Mouse (Mus musculus) kidney, postnatal 0 days (tissue): ENCODE measurements around the gene Gm47996. TPM values are rescaled to one million over a fixed set of nuclear protein-coding genes. Genes with fewer than 3 reads are reported as not detected.

ENCODE experiments used
- ATAC-seq: fragments of 200-750 bp; cut with Nextera tagmentation; replicated peaks from 2 replicates; pipeline ENCODE4 v1.8.0; 2017; ENCODE audit warnings: low read depth, moderate number of reproducible peaks, moderate TSS enrichment, moderate library complexity; ENCODE audit not compliant: low FRiP score
- DNase-seq: peaks from one replicate; pipeline ENCODE4 v3.0.0-alpha.2; 2016; ENCODE audit warnings: low spot score
- H3K27ac ChIP-seq: fragments of 300-500 bp; sonication (generic); 2 replicates; pipeline ENCODE4 v1.5.1; 2014; ENCODE audit warnings: mild to moderate bottlenecking
- H3K27me3 ChIP-seq: fragments of 300-500 bp; sonication (generic); 2 replicates; pipeline ENCODE4 v1.6.1; 2014; ENCODE audit warnings: low read length, mixed read lengths; ENCODE audit not compliant: insufficient read depth
- H3K36me3 ChIP-seq: fragments of 300-500 bp; sonication (generic); 2 replicates; pipeline ENCODE4 v1.6.1; 2014; ENCODE audit warnings: low read length, mixed read lengths; ENCODE audit not compliant: insufficient read depth
- H3K4me1 ChIP-seq: fragments of 300-500 bp; sonication (generic); replicated peaks from 2 replicates; pipeline ENCODE4 v1.6.1; 2014; ENCODE audit warnings: antibody characterized with exemption, low read length, mixed read lengths; ENCODE audit not compliant: insufficient read depth
- H3K4me2 ChIP-seq: fragments of 300-500 bp; sonication (generic); 2 replicates; pipeline ENCODE4 v1.6.1; 2014; ENCODE audit warnings: mild to moderate bottlenecking, low read length, moderate library complexity, mixed read lengths
- H3K4me3 ChIP-seq: fragments of 300-500 bp; sonication (generic); replicated peaks from 2 replicates; pipeline ENCODE4 v1.5.1; 2014; ENCODE audit warnings: low read depth, low read length
- H3K9ac ChIP-seq: fragments of 300-500 bp; sonication (generic); 2 replicates; pipeline ENCODE4 v1.6.1; 2014; ENCODE audit warnings: low read depth, low read length
- H3K9me3 ChIP-seq: fragments of 300-500 bp; sonication (generic); replicated peaks from 2 replicates; pipeline ENCODE4 v1.6.1; 2016; ENCODE audit warnings: low read length, inconsistent platforms, mixed read lengths
- CTCF ChIP-seq: IDR thresholded peaks from 2 replicates; pipeline ENCODE4 v1.5.1; 2016; ENCODE audit warnings: antibody characterized with exemption, low read depth, mild to moderate bottlenecking, moderate library complexity
- WGBS: fragments of 180-500 bp; shearing (Covaris S2); extraction: QIAGEN DNeasy Blood & Tissue Kit; methylation state at CpG from one replicate; pipeline ENCODE4 v1.1.7; 2014; 5-methylcytosine and 5-hydroxymethylcytosine counted together
- polyA plus RNA-seq: library from polyadenylated mRNA; unstranded; fragments of >200 nt; fragmentation: Nextera tagmentation; extraction: Ambion mirVana; gene quantifications from 2 replicates; pipeline ENCODE4 v1.2.1, GENCODE M21; 2015

Gm47996 gene
- polyA plus RNA-seq, 1 experiment from 2014 or later: 0.41 TPM

DNA sequence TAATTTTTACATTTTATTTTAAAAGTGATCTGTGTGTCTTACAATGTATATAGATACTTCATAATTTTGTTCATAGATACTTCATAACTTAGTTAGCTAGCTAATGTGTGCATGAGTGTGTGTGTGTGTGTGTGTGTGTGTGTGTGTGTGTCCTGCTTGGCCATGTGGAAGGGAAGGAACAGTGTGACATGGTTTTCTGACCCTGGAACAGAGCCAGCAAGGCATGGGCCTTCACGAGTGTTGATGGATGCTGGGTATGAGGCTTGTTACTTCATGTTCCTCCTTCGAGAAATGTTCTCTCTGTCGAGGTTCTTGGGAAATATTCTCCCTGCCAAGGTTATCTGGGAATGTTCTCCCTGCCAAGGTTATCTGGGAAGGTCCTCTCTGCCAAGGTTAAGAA is 23.8 kb downstream of the Gm47996 start:
- ATAC-seq: no peak

DNA sequence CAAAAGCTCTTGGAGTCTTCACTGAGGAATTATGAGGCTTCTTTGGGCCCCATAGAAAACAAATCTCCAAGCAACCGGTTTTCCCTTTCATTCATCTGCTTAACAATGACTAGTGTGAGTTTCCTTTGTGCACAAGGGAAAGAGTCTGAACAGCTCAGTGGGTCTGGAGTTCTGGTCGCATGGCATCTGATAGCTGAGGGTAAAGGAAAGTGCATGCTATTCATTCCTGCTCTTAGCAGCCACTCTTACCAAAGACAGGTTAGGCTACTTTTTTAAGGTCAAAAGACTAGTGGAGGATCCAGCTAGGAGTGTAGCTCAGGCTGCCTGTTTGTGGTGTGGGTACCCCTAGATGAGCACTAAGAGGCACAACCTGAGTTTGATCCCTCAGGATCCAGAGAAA is 25.6 kb downstream of the Gm47996 start:
- no peaks in the 10 kb centered on the region for H3K4me1 ChIP-seq
- no peak for DNase-seq
- H3K4me3 ChIP-seq: no peak overlapping the region
- ATAC-seq: no peak
- no peak overlapping the region for H3K4me2 ChIP-seq
- no peaks in the 10 kb centered on the region for H3K36me3 ChIP-seq
- no peak overlapping the region for H3K27ac ChIP-seq
- H3K9ac ChIP-seq: no peak overlapping the region
- WGBS: 61% methylated on average over 2 of the region's 2 CpGs
- TF ChIP-seq CTCF: no peak
- H3K27me3 ChIP-seq: no peaks in the 10 kb centered on the region
- H3K9me3 ChIP-seq: no peaks in the 10 kb centered on the region

More for the DNA sequence above, 23.8 kb downstream of the Gm47996 start:
- no peaks in the 10 kb centered on the region for H3K9me3 ChIP-seq
- WGBS: 74% methylated on average over 3 of the region's 3 CpGs
- no peaks in the 10 kb centered on the region for H3K36me3 ChIP-seq
- H3K4me3 ChIP-seq: no peak overlapping the region
- DNase-seq: no peak
- H3K27me3 ChIP-seq: no peaks in the 10 kb centered on the region
- no peak overlapping the region for H3K4me2 ChIP-seq
- no peaks in the 10 kb centered on the region for H3K4me1 ChIP-seq
- H3K27ac ChIP-seq: no peak overlapping the region
- TF ChIP-seq CTCF: no peak
- H3K9ac ChIP-seq: no peak overlapping the region

- H3K4me2 ChIP-seq: no peak overlapping the region
- H3K9ac ChIP-seq: no peak overlapping the region
- no peak overlapping the region for H3K4me3 ChIP-seq
- no peak for ATAC-seq
- DNase-seq: no peak
- 72% methylated on average over 13 of the region's 13 CpGs for WGBS
- no peaks in the 10 kb centered on the region for H3K9me3 ChIP-seq
- no peaks in the 10 kb centered on the region for H3K36me3 ChIP-seq
- H3K4me1 ChIP-seq: no peaks in the 10 kb centered on the region
- no peak overlapping the region; the same call in 1 of the 2 replicates for H3K27ac ChIP-seq
- no peaks in the 10 kb centered on the region for H3K27me3 ChIP-seq
- no peak for TF ChIP-seq CTCF
Observed at GRCm38 (mm10) chr1:151236141-151236930, 26.4 kb downstream of the Gm47996 start.

- TF ChIP-seq CTCF: no peak
- no peaks in the 10 kb centered on the region for H3K27me3 ChIP-seq
- whole genome bisulfite sequencing: 47% methylated on average over 3 of the region's 3 CpGs
- no peaks in the 10 kb centered on the region for H3K36me3 ChIP-seq
- H3K27ac ChIP-seq: no peak overlapping the region
- H3K4me2 ChIP-seq: no peak overlapping the region
- H3K9me3 ChIP-seq: no peaks in the 10 kb centered on the region
- DNase-seq (no peak), ATAC-seq (no peak)
- H3K9ac ChIP-seq: no peak overlapping the region
- H3K4me1 ChIP-seq: no peaks in the 10 kb centered on the region
- no peak overlapping the region for H3K4me3 ChIP-seq
Observed at GRCm38 (mm10) chr1:151237780-151238179, 27.8 kb downstream of the Gm47996 start.

DNA sequence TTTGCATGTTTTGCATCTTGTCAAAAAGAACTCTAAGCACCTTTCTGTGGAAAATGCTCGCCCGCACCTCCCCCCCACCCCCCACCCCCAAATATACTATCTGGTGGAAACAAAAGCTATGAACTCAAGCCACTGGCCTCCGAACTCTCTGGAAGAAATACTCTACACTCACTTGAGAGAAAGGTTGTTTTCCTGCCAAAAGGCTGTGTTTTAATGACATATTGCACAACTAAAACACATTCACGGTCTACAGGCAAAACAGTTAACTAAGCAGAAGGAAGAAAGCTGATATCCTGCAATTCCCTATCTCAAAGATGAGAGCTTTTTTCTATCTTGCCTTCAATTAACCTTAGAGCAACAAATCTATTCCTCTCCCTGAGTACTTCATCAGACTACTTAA is 33.4 kb downstream of the Gm47996 start:
- no peak for ATAC-seq

GRCm38 (mm10) chr1:151244013-151244412 is 34.1 kb downstream of the Gm47996 start:
- H3K36me3 ChIP-seq: no peaks in the 10 kb centered on the region
- H3K27me3 ChIP-seq: no peaks in the 10 kb centered on the region
- H3K4me2 ChIP-seq: no peak overlapping the region
- no peak overlapping the region for H3K4me3 ChIP-seq
- H3K27ac ChIP-seq: no peak overlapping the region
- no peak for ATAC-seq
- no peak for TF ChIP-seq CTCF
- H3K9ac ChIP-seq: no peak overlapping the region
- WGBS: 93% methylated on average over 5 of the region's 5 CpGs
- H3K9me3 ChIP-seq: no peaks in the 10 kb centered on the region
- DNase-seq: no peak
- H3K4me1 ChIP-seq: no peaks in the 10 kb centered on the region

More for the DNA sequence above, 33.4 kb downstream of the Gm47996 start:
- Histone ChIP-seq H3K4me1 (no peaks in the 10 kb centered on the region), H3K36me3 (no peaks in the 10 kb centered on the region), H3K9me3 (no peaks in the 10 kb centered on the region), H3K4me3 (no peak overlapping the region), H3K27ac (no peak overlapping the region), H3K4me2 (no peak overlapping the region), H3K27me3 (no peaks in the 10 kb centered on the region), H3K9ac (no peak overlapping the region)
- WGBS: 69% methylated on average over 4 of the region's 4 CpGs
- DNase-seq: no peak
- no peak for TF ChIP-seq CTCF
